Mouse (Mus musculus) kidney, postnatal 25 days (tissue): ENCODE measurements around the gene T2.

Experiments used
- DNase-seq, 2 experiments: peaks; one replicate each; pipeline ENCODE4 v3.0.0; 2021; ENCODE audit warnings: mixed read lengths in 2 of 2

T2 gene

DNA sequence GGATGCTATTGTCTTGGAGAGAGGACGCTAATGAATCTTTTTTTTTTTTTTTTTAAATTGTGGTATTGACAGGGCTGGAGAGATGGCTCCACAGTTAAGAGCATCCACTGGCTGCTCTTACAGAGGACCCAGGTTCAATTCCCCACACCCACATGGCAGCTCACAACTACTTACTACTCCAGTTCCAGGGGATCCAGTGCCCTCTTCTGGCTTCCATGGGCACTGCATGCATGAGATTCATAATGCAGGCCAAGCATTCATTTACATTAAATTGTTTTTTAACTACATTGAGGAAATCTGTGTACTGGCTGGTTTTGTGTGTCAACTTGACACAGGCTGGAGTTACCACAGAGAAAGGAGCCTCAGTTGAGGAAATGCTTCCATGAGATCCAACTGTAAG, 64.9 kb downstream of the T2 start:
- DNase-seq, result peak in 1 of 2 experiments; percentile 28

DNA sequence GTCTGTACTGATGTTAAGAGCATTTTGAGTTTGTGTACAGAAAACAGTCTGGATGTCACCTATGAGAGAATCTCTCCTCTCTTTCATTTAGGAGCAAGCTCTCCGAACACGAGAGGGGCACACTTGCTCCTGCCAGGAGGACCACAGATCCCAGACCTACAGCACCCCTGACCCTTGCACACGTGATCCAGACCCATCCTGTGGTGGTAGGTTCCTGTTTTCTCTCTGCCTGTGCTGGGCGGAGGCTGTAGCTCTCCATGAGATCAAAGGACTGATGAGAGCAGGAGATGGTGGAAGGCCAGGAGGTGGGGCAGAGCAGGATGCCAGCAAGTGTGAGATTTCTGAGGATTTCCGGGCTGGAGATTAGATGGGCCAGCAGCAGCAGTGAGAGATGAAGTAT, 65.7 kb downstream of the T2 start:
- no peak for DNase-seq

DNA sequence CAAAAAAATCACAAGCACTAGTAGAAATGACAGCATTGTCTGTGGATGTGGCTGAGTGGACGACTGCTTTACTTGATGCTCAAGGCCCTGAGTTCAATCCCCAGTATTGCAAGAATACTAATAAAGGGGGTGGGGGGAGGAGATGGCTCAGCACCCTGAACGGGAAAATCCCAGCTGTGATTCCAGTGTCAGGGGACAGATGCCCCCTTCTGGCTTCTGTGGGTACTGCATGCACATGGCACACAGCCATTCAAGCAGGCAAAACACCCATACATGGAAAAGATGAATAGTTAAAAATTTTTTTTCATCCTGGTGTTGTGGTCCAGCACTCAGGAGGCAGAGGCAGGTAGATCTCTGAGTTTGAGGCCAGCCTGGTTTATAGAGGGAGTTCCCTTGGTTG, 67.5 kb downstream of the T2 start:
- peak in 1 of 2 experiments; percentile 59 for DNase-seq

DNA sequence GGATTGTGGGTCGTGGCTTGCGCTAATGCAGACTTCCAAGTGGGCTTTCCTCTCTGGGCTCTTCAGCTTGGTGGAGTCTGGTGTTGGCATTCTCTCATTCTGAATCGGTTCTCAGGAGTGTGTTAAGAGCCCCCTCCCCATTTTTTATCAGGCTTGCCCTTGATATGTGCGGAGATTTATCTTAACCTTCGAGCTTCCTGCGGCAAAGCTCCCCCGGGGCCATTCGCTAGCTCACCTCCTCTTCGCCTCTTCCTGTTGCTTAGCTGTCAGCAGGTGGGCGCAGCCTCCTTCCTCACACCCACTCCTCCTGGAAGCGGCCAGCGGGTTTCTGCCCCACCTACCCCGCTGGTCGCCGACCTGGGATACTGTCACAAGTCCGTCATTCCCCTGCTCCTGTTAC, 73.6 kb downstream of the T2 start:
- no peak for DNase-seq

DNA sequence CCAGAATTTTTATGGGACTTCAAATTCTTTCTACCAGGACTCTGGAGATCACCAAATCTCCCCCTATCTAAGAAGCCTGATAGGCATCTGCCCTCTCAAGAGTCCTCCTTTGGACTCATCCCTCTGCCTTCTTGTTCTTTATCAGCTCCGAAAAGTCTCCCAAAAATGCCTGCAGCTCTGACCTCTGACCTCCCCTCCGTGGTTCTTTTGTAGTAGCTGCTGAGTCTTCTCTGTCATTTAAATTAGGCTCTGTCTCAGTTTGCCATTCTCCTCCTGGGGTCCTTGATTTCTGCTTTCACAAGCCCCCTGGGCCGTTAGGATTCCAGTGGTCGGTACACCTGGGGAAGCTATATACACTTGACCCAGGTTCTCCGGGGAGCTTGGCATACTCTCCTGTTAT, 74.1 kb downstream of the T2 start:
- no peak for DNase-seq

DNA sequence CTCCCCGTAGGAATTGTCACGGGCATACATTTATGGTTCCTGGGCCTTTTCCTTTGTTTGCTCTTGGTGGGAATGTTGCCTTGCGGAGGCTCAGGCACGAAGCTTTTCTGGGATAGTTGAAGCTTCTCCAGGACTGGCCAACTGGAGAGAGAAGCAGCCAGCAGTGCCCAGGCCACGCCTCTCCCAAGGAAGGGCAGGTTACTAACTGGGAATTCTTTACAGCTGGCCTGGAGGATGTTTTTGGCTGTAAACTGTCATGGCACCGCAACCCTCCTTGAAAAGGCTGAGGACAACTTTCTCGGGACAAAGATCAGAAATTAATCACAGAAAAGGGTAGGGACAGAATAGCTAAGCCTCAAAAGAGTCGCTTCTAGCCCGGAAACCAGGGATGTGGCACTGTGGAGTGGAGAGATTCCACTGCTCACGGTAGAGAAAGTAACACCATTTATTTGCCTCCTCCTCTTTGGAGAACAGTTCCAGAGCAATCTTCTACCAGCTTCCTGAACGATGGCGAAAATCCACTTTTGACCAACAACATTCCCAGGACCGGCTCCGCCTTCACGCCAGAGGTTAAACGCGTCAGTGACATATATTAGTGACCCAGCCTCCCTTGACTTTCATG, 76.5 kb downstream of the T2 start:
- DNase-seq, result no peak

DNA sequence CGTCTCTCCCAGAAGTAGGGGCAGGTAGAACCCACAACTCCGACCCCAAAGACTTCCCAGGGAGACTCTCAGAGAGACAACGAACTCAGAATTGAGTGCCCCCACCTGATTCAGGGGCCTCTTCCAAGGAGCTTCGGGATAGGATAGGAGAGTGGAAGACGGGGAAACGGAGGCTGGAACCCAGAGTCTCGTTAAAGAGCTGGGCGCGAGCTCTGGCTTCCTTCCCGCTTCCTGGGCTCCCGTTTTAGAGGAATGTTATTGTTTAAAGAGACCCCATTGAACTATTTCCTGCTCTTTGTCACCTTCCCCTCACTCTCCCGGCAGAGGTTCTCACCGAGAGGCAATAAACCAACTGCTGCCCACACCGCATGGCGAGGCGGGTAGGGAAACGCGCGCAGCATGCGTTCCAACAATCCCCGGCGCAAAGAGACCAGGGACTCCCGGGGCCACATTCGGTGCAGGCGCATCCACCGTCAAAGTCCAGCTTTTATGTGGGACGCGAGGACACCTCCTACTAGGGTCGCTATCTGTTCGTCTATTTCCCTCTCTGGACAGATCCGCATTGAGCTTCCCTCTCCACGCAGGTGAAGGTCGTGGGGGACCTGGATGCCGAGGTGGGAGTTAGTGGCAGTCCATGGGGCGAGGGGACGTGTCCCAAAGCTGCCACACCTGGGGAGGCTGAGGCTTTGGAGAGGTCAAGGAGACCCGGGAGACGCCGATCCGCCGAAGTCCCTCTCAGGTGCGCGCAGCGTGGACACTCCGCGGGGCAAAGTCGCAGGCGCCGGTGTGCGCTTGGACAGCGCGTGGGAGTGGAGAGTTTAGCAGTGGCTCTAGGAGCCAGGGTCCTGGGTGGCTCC, 77.6 kb downstream of the T2 start:
- no peak for DNase-seq

DNA sequence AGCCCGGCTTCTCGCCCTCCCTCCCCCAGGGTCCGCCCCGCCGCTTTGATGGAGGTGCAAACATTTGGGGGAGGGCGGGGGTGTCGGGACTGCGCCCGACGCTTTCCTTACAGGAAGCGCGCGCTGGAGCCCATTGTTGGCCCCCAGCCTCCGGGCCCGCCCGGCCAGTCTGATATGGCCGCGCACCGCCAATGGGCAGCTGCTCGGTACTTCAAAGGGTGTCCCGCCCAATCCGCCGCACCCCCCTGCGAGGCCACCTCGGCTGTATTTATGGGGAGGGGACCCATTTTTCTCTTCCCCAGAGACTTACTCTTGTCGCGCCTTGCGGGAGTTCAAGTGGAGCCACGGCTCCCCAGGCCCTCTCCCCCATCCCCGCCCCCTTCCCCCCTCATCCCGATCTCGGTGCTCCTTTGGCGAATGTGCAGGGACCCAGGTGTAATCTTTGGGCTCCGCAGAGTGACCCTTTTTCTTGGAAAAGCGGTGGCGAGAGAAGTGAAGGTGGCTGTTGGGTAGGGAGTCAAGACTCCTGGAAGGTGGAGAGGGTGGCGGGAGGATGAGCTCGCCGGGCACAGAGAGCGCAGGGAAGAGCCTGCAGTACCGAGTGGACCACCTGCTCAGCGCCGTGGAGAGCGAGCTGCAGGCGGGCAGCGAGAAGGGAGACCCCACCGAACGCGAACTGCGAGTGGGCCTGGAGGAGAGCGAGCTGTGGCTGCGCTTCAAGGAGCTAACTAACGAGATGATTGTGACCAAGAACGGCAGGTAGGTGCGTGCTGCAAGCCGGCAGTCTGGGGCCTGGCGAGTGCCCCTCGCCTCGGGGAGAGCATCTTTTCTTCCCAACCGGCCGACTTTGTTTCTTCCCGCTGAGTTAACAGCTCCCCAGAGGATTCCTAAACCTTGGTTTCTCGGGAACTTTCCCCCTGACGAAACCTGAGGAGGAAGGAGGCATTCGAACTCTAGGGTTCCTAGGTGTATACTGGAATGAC, 78.5 kb downstream of the T2 start, which contains the start of gene T:
Gene T (plus strand): TSS at position 446 of the 983 bp plus-strand sequence.
- no peak for DNase-seq

DNA sequence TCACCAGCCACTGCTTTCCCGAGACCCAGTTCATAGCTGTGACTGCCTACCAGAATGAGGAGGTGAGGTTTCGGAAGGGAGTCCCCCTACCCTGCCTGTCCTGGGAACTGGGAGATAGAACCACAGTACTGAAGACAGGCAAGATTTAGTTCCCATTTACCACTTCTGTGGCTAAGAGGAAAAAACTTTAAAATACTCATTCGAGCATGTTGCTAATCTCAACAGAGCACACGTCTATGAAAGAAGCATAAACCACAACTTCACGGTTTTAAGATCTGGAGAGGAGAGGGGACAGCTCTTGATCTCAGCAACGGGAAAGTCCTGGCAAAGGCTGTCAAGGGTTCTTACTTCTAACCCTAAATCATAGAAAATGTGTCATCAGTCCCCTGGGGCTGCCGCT, 80.4 kb downstream of the T2 start:
- no peak for DNase-seq

DNA sequence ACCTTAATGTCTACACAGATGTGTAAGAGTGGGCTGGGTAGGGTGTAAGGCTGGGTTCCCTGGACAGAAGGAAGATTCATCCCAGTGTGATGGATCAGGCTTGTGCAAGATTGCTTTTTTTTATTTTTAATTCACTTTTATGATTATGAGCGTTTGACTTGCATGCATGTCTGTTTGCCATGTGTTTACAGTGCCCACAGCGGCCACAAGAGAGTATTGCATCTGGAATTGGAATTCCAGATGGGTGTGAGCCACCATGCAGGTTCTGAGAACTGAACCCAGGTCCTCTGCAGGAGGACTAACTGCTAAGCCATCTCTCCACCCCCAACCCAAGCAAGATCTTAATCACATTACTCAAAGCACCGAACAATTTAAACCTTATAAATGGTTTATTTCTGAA, 88.3 kb downstream of the T2 start:
- no peak for DNase-seq

DNA sequence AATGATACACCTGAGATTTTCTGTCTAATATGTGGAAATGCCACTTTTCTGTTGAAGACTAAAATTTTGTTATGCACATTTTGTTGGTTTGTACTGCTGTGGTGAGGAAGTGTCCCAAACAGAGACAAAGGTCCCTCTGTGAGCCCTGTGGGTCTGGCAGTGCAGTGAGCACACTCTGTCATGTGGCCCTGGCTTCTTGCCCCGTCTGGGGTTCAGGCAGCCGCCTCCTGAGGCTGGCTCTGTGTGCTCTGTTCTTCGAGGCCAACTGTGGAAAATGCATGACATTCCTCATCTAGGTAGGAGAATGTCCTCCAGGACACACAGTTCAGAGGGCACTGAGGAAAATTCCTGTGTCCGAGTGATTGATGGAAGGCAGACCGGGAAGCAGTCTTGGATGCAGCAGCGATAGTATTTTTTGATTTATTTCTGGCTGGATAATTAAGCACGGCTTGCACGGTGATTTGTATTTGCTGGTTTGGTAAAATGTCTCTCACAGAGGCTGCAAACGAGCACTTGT, 91.9 kb downstream of the T2 start:
- peak; percentile 48 to 75 for DNase-seq

DNA sequence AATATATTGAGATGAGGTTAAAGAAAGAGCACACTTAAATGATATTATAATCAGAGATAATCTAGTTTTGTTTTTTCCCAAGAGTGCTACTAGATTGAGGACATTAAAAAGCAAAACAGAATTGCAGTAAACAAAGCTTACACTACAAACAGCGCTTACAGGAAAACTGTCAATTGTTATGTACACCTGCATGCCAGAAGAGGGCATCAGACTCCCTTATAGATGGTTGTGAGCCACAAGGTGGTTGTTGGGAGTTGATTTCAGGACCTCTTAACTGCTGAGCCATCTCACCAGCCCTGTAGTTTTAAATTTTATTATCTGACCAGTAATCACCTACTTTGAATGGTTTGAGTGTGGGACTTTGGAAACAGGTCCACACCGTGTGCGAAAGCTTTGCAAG, 92.5 kb downstream of the T2 start:
- DNase-seq, result no peak

DNA sequence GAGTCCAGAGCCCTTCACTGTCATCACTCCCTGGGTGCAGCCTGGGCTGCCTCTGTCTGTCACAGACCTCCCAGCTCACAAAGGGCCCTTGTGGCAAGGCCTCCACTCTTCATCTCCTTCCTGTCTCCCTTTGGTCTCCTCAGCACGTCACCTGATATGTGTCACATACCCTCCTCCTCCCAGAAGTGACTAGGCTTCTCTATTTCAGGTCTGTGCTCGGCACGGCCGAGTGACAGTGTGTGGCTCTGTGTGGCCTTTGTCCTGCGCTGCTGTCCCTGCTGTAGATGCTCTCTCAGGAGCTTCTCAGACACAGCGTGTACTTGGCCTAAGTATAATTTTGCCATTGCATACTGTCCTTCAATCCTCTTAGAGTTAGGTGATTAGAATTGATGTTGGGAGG, 99.4 kb downstream of the T2 start:
- peak in 1 of 2 experiments; percentile 23 for DNase-seq

DNA sequence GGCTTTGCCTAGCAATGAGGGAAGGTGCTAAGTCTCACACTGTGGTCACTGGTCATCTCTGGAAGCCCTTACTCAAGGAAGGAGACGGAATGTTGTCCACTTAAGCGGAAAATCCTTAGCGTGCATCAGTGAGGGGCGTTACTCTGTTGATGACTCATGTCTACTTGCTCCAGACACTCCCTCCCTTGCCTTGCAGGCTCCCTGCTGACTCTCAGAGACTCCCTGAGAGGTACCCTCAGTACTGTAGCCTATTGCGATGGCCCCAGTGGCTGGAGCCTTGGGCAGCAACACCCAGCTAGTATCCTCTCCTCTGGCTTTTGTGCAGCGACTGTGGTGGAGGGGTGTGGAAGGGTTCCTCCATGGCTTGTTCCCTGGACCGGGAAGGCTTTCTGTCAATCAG, 99.8 kb downstream of the T2 start:
- peak in 1 of 2 experiments; percentile 27 for DNase-seq

DNA sequence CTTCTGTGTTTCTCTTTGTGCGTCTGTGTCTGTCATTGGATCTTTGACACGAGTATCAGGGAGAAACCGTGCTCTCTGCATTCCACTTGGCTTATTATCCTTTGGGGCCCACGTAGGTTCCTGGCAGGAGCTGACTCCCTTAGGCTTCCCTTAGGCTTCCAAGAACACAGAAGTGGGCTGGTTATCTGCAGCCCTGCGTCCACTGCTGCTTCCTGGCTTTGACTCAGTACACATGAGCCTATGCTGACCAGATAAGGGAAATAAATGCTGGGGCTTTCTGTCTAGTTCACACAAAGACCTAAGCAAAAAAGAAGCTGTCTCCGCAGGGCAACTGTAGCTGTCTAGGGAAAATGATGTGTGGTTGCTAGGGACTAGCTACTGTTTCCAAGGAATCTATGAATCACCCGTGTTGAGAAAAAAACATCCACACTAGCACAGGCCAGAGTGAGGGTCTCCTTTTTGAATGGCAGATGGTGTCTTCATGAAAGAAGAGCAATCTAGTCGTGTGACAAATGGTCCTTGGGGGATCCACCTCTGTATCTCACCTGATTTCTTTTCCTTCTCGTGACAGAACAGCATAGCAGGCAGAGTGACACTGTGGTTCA, 101.2 kb downstream of the T2 start:
- DNase-seq, result no peak

DNA sequence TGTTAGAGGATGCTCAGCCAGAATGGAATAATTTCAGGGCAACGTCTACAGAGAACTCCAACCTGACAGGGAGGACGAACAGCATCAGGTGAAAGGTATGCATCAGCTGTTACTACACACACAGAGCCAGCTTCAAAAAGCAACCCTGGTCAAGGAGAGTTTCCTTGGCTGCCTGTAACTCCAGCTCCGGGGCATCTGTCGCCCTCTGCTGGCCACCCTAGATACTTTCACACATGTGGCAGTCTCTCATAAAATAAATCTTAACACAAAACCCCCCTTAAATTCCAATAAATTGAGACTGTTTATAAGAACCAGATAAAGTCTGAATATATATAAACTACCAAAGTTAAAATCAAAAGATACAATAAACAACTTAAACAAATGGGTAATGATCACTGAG, 105.8 kb downstream of the T2 start:
- peak; percentile 45 to 48 for DNase-seq

DNA sequence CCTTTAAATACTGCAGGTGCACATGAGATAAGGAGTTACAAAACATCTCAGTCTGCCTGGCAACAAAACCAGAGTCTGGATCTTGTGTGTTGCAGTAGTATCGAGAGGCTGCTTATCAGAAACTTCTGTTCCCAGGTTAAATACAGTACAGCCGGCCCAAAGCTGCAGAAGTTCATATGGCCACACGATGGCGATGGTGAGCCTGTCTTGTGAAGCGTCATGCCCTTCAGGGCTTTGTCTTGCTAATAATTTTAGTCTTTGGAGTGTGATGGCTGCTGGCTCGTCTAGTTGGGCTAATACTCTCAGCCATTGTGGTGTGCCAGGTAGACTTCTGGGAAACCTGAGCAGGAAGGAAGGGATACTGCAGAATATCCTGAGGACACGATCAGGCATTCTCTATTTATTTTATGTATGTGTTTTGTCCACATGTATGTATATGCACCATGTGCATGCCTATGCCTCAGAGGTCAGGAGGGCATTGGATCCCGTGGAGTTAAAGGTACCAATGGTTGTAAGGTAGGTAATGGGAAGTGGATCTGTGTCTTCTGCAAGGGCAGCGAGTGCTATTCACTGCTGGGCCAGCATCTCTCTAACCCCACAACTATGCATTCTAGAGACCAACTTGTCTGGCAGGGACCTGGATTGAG, 107.8 kb downstream of the T2 start:
- peak; percentile 48 to 70 for DNase-seq

DNA sequence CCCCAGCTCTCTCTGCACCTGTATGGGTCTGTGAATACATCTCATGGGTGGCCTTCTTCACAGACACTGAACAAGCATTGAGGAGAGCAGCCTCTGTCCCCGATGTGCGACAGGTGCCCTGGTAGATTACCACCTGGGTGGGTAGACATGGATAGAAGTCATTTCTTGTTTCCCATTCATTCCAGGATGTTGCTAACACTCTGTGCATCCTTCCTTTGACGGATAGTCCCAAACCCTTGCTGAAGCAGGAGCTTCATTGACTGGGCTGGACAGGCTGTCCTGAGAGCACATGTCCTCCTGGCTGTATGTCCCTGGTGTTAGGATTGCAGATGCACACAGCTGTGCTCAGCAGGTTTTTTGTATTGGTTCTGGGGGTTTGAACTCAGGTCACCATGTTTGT, 112.0 kb downstream of the T2 start:
- no peak for DNase-seq

DNA sequence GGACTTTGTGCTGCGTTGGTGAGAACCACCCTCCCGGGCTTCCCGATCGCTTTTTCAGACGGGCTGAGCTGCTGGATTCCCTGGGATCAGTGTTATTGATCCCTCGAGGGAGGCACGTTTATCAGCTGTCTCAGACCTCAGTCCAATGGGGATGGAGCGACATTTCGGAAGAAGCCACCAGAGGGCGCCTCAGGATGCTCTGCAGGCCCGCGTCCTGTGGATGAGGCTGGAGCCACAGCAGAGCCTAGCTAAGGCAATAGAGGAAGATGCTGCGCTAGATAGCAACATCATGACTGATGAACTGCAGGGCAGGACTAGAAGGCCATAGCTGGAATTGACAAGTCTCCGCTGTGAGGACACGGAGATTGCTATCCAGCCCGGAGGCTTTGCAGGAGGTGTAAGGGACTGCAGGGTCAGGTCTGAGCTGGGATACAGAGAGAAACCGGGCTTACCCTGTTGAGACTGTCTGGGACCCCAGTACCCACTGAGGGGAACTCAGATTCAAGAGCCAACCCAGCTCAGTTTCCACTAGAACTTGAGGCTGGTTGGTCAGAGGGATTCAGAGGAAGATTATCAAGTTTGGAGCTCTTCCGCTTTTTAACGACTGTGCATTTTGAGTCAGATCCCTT, 113.0 kb downstream of the T2 start:
- DNase-seq, result peak; percentile 79 to 85
